Mouse (Mus musculus) stomach, embryonic 16.5 days (tissue): Measurements from ENCODE around the gene Capn11. TPM values are rescaled to one million over a fixed set of nuclear protein-coding genes. Genes with fewer than 3 reads are reported as not detected.
A peak's percentile ranks its signal among the peaks of the same experiment; 100 is the strongest.

ENCODE experiments used
- ATAC-seq: fragments of 200-750 bp; cut with Nextera tagmentation; 2 replicates; pipeline ENCODE4 v1.8.0; 2017; ENCODE audit warnings: moderate number of reproducible peaks, moderate TSS enrichment; ENCODE audit not compliant: insufficient read depth, low FRiP score
- H3K27ac ChIP-seq: fragments of 300-500 bp; sonication (generic); 2 replicates; pipeline ENCODE4 v1.5.1; 2014; ENCODE audit warnings: low read length
- H3K27me3 ChIP-seq: fragments of 300-500 bp; sonication (generic); 2 replicates; pipeline ENCODE4 v1.6.1; 2014; ENCODE audit warnings: low read length, control low read depth, mixed read lengths; ENCODE audit not compliant: control insufficient read depth, insufficient read depth
- H3K36me3 ChIP-seq: fragments of 300-500 bp; sonication (generic); 2 replicates; pipeline ENCODE4 v1.6.1; 2014; ENCODE audit warnings: low read length; ENCODE audit not compliant: control insufficient read depth, insufficient read depth
- H3K4me1 ChIP-seq: fragments of 300-500 bp; sonication (generic); 2 replicates; pipeline ENCODE4 v1.6.1; 2014; ENCODE audit warnings: low read length, control low read depth, mixed read lengths; ENCODE audit not compliant: control insufficient read depth, insufficient read depth
- H3K4me2 ChIP-seq: fragments of 300-500 bp; sonication (generic); 2 replicates; pipeline ENCODE4 v1.6.1; 2014; ENCODE audit warnings: low read depth, low read length, mixed read lengths
- H3K4me3 ChIP-seq: fragments of 300-500 bp; sonication (generic); replicated peaks from 2 replicates; pipeline ENCODE4 v1.5.1; 2014; ENCODE audit warnings: mild to moderate bottlenecking, low read length
- H3K9ac ChIP-seq: fragments of 300-500 bp; sonication (generic); 2 replicates; pipeline ENCODE4 v1.6.1; 2014; ENCODE audit warnings: low read length
- H3K9me3 ChIP-seq: fragments of 300-500 bp; sonication (generic); replicated peaks from 2 replicates; pipeline ENCODE4 v1.6.1; 2016; ENCODE audit warnings: low read length, control low read depth; ENCODE audit not compliant: control insufficient read depth
- WGBS: fragments of 180-500 bp; shearing (Covaris S2); extraction: QIAGEN DNeasy Blood & Tissue Kit; methylation state at CpG from one replicate; pipeline ENCODE4 v1.1.7; 2014; 5-methylcytosine and 5-hydroxymethylcytosine counted together
- polyA plus RNA-seq: library from polyadenylated mRNA; unstranded; fragments of >200 nt; fragmentation: Nextera tagmentation; extraction: Ambion mirVana; gene quantifications from 2 replicates; pipeline ENCODE4 v1.2.1, GENCODE M21; 2015

The Capn11 gene
- polyA plus RNA-seq, 1 experiment from 2014 or later, result 0.45 TPM

DNA sequence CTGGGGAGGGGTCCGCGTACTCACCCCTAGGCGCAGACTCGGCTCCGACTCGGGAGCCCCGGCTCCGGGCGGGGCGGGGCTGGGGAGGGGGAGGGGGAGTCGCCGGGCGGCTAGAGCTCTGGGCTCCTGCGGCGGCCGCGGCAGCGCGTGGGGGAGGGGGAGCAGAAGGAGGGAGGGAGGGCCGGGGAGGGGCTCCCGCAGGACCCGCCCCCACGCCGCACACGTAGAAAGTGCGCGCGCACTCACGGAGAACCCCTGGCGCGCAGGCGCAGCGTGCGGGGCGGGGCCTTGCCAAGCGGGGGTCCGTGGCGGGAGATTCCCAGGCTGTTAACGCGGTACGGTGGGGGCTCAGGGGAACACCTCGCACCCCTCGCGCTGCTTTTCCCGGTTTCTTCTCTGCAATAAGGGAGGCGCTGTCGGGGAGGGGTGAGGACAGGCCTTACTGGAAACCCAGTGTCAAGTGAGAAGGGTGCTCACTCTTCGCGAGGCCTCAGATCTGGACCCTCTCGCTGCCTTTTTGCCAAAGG is 27.0 kb upstream of the Capn11 start, which contains the start of gene Mrpl14:
Gene Mrpl14 (plus strand): TSS at position 230 of the 527 bp plus-strand sequence.
- H3K9me3 ChIP-seq, result no peaks in the 10 kb centered on the region
- ATAC-seq, result peak; percentile 87
- 1% methylated on average over 38 of the region's 50 CpGs for WGBS
- peak within 1 kb of the TSS; percentile 78 for H3K4me2 ChIP-seq
- H3K4me3 ChIP-seq, result peak within 1 kb of the TSS; percentile 92
- H3K27me3 ChIP-seq, result no peaks in the 10 kb centered on the region
- peaks cover 23% of the 10 kb centered on the region for H3K4me1 ChIP-seq
- peak within 1 kb of the TSS; percentile 94 for H3K9ac ChIP-seq
- peak within 1 kb of the TSS; percentile 85 for H3K27ac ChIP-seq
- H3K36me3 ChIP-seq, result no peaks in the 10 kb centered on the region

DNA sequence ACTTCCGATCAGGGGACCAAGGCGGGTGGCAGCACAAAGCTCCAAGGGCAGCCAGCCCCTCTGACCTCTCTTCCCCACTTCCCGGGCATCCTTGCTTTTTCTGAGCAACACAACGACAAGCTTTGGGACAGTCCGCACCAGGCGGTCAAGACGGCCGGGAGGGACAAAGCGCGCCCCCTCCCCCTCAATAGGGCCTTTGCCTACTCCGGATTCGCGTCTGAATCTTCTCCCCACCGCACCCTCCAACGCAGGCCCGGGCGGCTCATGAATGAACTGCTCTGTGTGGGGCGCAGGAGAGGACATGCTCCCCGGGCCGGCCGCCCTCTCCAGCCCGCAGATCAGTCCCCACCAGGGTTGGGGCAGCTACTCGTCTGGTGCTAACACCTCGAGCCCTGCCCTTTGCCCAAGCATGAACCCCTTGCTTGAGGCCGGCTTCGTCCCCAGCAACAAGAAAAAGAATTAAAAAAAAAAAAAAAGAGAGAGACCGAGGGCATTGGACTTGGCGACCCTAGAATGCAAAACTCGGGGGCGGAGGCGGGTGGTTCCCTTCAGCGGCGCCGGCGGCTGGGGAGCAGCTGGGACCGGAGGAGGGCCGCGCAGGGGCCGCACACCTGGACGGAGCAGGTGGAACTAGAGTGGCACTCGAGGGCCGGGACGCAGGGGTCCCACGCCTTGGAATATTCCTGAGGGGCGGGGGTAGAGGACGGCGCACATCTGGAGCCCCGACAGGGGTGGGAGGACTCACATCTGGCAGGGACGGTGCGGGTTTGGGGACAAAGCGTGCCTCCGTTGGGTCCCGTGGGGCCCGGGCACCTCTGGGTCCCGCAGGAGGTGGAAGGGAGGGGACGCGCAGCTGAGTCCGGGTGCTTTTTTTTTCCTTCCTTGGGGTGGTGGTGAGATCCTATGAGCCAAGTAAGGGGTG is 26.3 kb upstream of the Capn11 start:
- Histone ChIP-seq H3K36me3 (no peaks in the 10 kb centered on the region), H3K4me3 (peak overlapping the region; percentile 92), H3K9me3 (no peaks in the 10 kb centered on the region), H3K27ac (peak overlapping the region; percentile 85), H3K9ac (peak overlapping the region; percentile 94), H3K4me1 (peaks cover 27% of the 10 kb centered on the region), H3K27me3 (no peaks in the 10 kb centered on the region), H3K4me2 (peak overlapping the region; percentile 78)
- peak; percentile 52; the same call in 1 of the 2 replicates for ATAC-seq
- WGBS, result under 1% methylated on average over 58 of the region's 58 CpGs

DNA sequence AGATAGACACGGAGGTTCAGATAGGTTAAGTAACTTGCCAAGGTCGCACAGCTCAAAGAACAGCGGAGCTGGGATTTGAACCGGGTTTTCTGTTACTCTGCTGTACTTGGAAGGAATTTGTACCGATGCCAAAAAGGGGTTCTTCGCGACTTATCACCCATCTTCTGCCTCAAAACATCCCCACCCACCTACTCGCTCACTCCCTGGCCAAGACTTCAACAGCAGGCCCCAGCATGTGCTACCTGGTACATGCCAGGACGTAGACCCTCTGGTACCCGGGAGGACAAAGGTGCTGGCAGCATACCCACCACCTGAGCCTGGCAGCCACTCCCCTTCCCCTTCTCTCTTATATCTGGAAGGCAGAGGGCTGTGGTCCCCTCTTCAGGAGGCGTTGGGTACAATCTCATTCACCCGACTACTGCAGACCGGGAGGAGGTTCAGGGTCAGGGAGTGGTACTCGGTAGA is 25.6 kb upstream of the Capn11 start:
- H3K27me3 ChIP-seq, result no peaks in the 10 kb centered on the region
- H3K4me2 ChIP-seq, result peak overlapping the region; percentile 78
- peak overlapping the region; percentile 92 for H3K4me3 ChIP-seq
- H3K36me3 ChIP-seq, result no peaks in the 10 kb centered on the region
- H3K9ac ChIP-seq, result peak overlapping the region; percentile 94
- WGBS, result 28% methylated on average over 14 of the region's 14 CpGs
- H3K27ac ChIP-seq, result 0 out of 2 replicates have a peak overlapping the region, but pooled peaks have one; percentile 85
- H3K4me1 ChIP-seq, result peaks cover 27% of the 10 kb centered on the region
- no peaks in the 10 kb centered on the region for H3K9me3 ChIP-seq
- ATAC-seq, result no peak

DNA sequence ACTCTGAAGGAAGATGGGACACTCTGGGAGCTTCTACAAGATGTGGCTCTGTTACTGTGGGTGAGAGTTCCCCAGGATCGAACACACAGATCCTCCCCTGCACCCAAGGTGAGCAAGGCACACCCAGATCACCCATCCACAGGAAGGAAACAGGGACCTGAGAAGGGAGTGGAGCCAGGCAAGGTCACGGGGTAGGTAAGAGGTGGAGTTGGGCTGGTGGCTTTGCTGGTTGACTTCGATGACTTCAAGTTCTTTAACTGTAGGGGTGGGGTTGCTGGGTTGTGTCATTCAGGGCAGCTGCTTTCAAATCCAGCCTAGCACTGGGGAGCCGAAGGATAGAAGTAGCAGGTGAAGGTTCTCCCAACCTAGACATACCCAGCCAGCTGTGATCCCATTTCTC is 23.7 kb upstream of the Capn11 start:
- 69% methylated on average over 4 of the region's 4 CpGs for WGBS
- Histone ChIP-seq H3K27me3 (no peaks in the 10 kb centered on the region), H3K4me2 (no peak overlapping the region), H3K4me1 (peaks cover 22% of the 10 kb centered on the region), H3K4me3 (no peak overlapping the region), H3K9ac (no peak overlapping the region), H3K36me3 (no peaks in the 10 kb centered on the region), H3K9me3 (no peaks in the 10 kb centered on the region), H3K27ac (no peak overlapping the region)
- no peak for ATAC-seq

DNA sequence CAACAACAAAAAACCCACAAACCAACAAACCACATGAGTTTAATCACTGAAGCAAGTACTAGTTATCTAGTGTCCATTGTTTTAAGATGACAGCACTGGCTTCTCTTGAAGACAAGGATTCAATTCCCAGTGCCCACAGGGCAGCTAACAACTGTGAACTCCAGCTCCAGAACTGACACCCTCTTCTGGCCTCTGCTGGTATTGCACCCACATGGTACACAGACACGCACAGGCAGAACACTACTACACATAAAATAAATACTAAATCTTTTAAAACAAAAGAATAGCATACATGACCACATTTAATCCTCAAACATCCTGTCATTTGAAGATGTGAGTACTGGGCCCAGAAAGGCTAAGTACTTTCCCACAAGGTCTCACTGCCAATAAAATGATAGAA is 22.5 kb upstream of the Capn11 start:
- Histone ChIP-seq H3K4me2 (no peak overlapping the region), H3K4me1 (peaks cover 12% of the 10 kb centered on the region), H3K36me3 (no peaks in the 10 kb centered on the region), H3K27me3 (no peaks in the 10 kb centered on the region), H3K4me3 (no peak overlapping the region), H3K9ac (no peak overlapping the region), H3K27ac (no peak overlapping the region), H3K9me3 (no peaks in the 10 kb centered on the region)
- 100% methylated on average over 1 of the region's 1 CpGs for WGBS
- no peak for ATAC-seq

DNA sequence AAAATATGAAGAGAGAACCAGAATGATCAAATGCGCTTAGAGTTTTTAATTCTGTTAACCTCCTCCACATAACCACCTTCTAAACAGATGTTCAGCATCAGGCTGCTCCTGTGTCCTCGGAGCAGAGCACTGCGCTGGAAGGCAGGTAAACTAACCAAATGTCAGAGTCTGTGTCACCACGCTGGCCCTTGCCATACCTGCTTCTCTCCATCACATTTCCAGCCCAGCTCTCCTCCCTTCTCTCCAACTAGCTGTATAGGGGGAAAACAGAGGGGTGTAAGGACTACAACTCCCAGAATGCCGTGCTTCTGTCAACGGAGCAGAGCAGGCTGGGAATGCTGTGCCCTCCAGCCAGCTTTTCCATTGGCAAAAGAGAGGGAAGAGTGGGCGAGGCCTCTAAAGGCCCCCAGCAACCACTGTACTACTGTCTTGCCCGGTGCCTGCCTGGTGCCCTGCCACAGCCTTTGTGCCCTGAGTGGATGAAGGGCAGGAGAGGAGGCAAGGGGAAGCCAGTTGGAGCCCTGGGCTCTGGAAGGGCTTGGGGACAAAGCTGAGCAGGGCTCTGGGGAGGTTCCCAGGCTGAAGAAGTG is 21.4 kb upstream of the Capn11 start:
- 40% methylated on average over 8 of the region's 8 CpGs for WGBS
- Histone ChIP-seq H3K27ac (peak overlapping the region; percentile 41; the same call in 1 of the 2 replicates), H3K9ac (peak overlapping the region; percentile 53), H3K4me2 (peak overlapping the region; percentile 35; the same call in 1 of the 2 replicates), H3K9me3 (no peaks in the 10 kb centered on the region), H3K27me3 (no peaks in the 10 kb centered on the region), H3K36me3 (no peaks in the 10 kb centered on the region), H3K4me1 (peaks cover 12% of the 10 kb centered on the region), H3K4me3 (0 out of 2 replicates have a peak overlapping the region, but pooled peaks have one; percentile 5)
- ATAC-seq, result peak; percentile 61; the same call in 1 of the 2 replicates

DNA sequence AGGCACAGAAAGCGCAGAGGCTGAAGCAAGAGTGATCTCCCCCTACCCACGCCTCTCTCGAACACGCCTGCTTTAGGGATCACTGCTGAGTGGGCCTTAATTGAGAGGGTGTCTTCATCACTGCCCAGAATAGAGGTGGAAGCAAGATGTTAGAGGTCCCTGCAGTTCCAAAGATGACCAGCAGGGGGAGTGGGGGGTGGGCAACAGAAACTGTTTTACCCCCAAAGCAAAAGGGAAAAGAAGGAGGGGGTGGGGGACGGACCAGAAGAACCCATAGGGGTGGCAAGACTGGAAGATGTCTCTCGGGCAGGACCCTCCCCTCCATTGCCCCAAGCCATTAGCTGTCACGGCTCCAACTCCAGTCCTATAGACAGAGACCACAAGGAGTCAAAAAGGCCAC is 19.0 kb upstream of the Capn11 start:
- H3K4me1 ChIP-seq, result peaks cover 4% of the 10 kb centered on the region; the same call in 1 of the 2 replicates
- H3K9me3 ChIP-seq, result no peaks in the 10 kb centered on the region
- H3K4me3 ChIP-seq, result no peak overlapping the region
- no peak for ATAC-seq
- H3K27ac ChIP-seq, result no peak overlapping the region
- no peak overlapping the region for H3K9ac ChIP-seq
- 29% methylated on average over 7 of the region's 7 CpGs for WGBS
- H3K27me3 ChIP-seq, result no peaks in the 10 kb centered on the region
- no peaks in the 10 kb centered on the region for H3K36me3 ChIP-seq
- no peak overlapping the region for H3K4me2 ChIP-seq

DNA sequence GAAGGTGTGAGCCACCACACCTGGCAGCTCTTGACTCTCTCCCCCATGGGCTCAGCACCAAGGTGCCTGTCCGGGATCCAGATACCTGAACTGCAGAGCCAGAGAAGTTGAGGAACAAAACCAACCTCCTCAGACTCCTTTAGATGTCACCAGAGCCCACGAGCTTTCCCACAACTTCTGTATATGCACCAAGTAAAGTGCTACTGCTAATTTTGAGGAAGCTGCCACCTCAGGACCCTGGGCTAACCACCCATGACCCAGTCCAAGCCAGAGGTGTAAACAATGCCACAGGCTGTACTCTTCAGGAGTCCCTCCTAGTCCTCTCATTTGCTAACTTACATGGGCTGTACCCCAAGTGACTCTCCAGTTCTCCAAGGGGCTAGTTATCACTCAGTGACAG is 13.5 kb upstream of the Capn11 start:
- H3K9me3 ChIP-seq, result no peaks in the 10 kb centered on the region
- no peak overlapping the region for H3K4me3 ChIP-seq
- H3K27me3 ChIP-seq, result no peaks in the 10 kb centered on the region
- no peak overlapping the region for H3K9ac ChIP-seq
- H3K36me3 ChIP-seq, result peaks cover 5% of the 10 kb centered on the region; the same call in 1 of the 2 replicates
- no peaks in the 10 kb centered on the region for H3K4me1 ChIP-seq
- WGBS, result 87% methylated on average over 2 of the region's 2 CpGs
- H3K4me2 ChIP-seq, result no peak overlapping the region
- no peak overlapping the region for H3K27ac ChIP-seq
- ATAC-seq, result no peak

DNA sequence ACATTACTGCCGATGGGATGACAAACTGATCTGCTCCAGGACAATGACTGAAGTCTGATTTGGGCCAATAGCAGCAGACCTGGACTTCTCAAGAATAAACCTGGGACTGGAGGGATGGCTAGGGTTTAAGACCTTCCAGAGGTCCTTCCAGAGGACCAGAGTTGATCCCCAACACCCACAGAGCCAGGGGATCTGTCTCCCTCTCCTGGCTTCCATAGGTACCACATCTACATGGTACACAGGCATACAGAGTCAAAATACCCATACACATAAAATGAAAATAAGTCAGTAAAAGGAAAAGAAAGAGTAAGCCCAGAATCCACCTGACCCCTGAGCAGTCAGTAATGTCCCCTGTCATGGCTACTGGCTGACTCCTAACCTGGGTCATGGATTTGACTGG is 12.7 kb upstream of the Capn11 start:
- no peak for ATAC-seq
- Histone ChIP-seq H3K36me3 (peaks cover 5% of the 10 kb centered on the region; the same call in 1 of the 2 replicates), H3K4me1 (no peaks in the 10 kb centered on the region), H3K4me2 (no peak overlapping the region), H3K9me3 (no peaks in the 10 kb centered on the region), H3K27me3 (no peaks in the 10 kb centered on the region), H3K27ac (no peak overlapping the region), H3K9ac (no peak overlapping the region), H3K4me3 (no peak overlapping the region)
- 88% methylated on average over 1 of the region's 1 CpGs for WGBS
